29 mouse cellular contexts compared by ENCODE assay signal in genomic region chr11:26794629-26794966, GRCm38 (mm10).
DNase-seq lines count a peak whose midpoint lies in the region; ATAC-seq and TF ChIP-seq lines count a peak whose summit lies in the region.
"Had no signal": no experiment of that assay in that cellular context is flagged by ENCODE, and none has a peak within 500 bp of the region (broad histone marks: within the 10 kb centered on the region; RNA-seq: fewer than 3 reads in every experiment).

No protein-coding gene starts in this region.

- H3K4me2 ChIP-seq in forebrain, embryonic 14.5 days (ENCODE audit: low read length): no peak overlapping the region
- H3K4me2 ChIP-seq in forebrain, embryonic 13.5 days: no peak overlapping the region
- H3K4me2 ChIP-seq in hindbrain, embryonic 14.5 days (replicated peaks): no peak overlapping the region
- H3K4me2 ChIP-seq in hindbrain, postnatal 0 days (ENCODE audit: low read depth, low read length): no peak overlapping the region
- no peak overlapping the region for H3K4me2 ChIP-seq in CH12.LX (ENCODE audit: insufficient read depth, low read depth, poor library complexity, severe bottlenecking)
- H3K4me2 ChIP-seq in neural tube, embryonic 13.5 days: no peak overlapping the region
- H3K4me2 ChIP-seq: embryonic facial prominence, embryonic 13.5 days; heart, embryonic 12.5 days; heart, embryonic 15.5 days; hindbrain, embryonic 15.5 days had no signal

- DNase-seq in forebrain, embryonic 14.5 days (ENCODE audit: low spot score): no peak
- no peak for DNase-seq in hindbrain, embryonic 14.5 days (ENCODE audit: low spot score)
- no peak for DNase-seq in hindbrain, postnatal 0 days (ENCODE audit: low spot score)
- no peak for DNase-seq in CH12.LX (ENCODE audit: extremely low read depth)
- no peak for DNase-seq in spleen, postnatal 36 days (ENCODE audit: low spot score in 2 of 2)
- DNase-seq in thymus, postnatal 36 days: no peak
- DNase-seq: adrenal gland, adult 2 months; adrenal gland, postnatal 14 days; B cell, adult 2 months; cerebellum, adult 11-12 months; cerebellum, adult 8-10 months; cerebellum, postnatal 10 days; cerebellum, postnatal 36 days; embryo, embryonic 11 days; gastrocnemius, postnatal 25 days; heart, adult 18-20 months; heart, postnatal 10 days; heart, postnatal 36 days had no signal

- H3K79me2 ChIP-seq in CH12.LX (replicated peaks; ENCODE audit: control insufficient read depth, extremely low read depth, insufficient read depth, poor library complexity, severe bottlenecking): no peaks in the 10 kb centered on the region

- in situ Hi-C loops in CH12.LX (cut with MboI; ENCODE audit: low pct_ligation_motif_present, low pct_unique_long_range_greater_than_20kb, low sequenced_read_pairs): loop anchor here (25.0 kb wide), 1 partner anchor 607 kb away; no protein-coding TSS in a partner anchor

- H3K27ac ChIP-seq in forebrain, embryonic 14.5 days (ENCODE audit: low read depth, low read length): no peak overlapping the region; the same call in 1 of the 2 replicates
- H3K27ac ChIP-seq in forebrain, embryonic 13.5 days: no peak overlapping the region
- H3K27ac ChIP-seq in hindbrain, embryonic 14.5 days: no peak overlapping the region
- no peak overlapping the region for H3K27ac ChIP-seq in hindbrain, postnatal 0 days
- no peak overlapping the region for H3K27ac ChIP-seq in CH12.LX (ENCODE audit: insufficient read depth, low read depth)
- H3K27ac ChIP-seq in neural tube, embryonic 13.5 days (replicated peaks): no peak overlapping the region
- H3K27ac ChIP-seq: embryonic facial prominence, embryonic 10.5 days; embryonic facial prominence, embryonic 13.5 days; heart, embryonic 15.5 days; hindbrain, embryonic 10.5 days; hindbrain, embryonic 15.5 days had no signal

- TF ChIP-seq CTCF in hindbrain, postnatal 0 days (IDR thresholded peaks at IDR 0.05; ENCODE audit: low read depth): no peak
- no peak for TF ChIP-seq CTCF in CH12.LX (conservative IDR thresholded peaks at IDR 0.05 in 1 of 2, IDR thresholded peaks at IDR 0.05 in 1 of 2; ENCODE audit: low read depth in 2 of 2, low read length in 2 of 2)

- no peak for TF ChIP-seq RAD21 in CH12.LX (IDR thresholded peaks at IDR 0.05; ENCODE audit: low read depth, low read length)

- H3K27me3 ChIP-seq in forebrain, embryonic 14.5 days (replicated peaks; ENCODE audit: control insufficient read depth, insufficient read depth, low read length): no peaks in the 10 kb centered on the region
- H3K27me3 ChIP-seq in forebrain, embryonic 13.5 days: no peaks in the 10 kb centered on the region
- no peaks in the 10 kb centered on the region for H3K27me3 ChIP-seq in hindbrain, embryonic 14.5 days (ENCODE audit: control insufficient read depth, insufficient read depth, low read length)
- no peaks in the 10 kb centered on the region for H3K27me3 ChIP-seq in hindbrain, postnatal 0 days (ENCODE audit: insufficient read depth, low read length)
- H3K27me3 ChIP-seq in CH12.LX (replicated peaks): no peaks in the 10 kb centered on the region
- H3K27me3 ChIP-seq in neural tube, embryonic 13.5 days: no peaks in the 10 kb centered on the region
- H3K27me3 ChIP-seq: embryonic facial prominence, embryonic 13.5 days; heart, embryonic 12.5 days; heart, embryonic 15.5 days; hindbrain, embryonic 15.5 days had no signal

- no peaks in the 10 kb centered on the region for H3K9me3 ChIP-seq in forebrain, embryonic 14.5 days (replicated peaks; ENCODE audit: control insufficient read depth, low read length)
- no peaks in the 10 kb centered on the region for H3K9me3 ChIP-seq in forebrain, embryonic 13.5 days (replicated peaks)
- H3K9me3 ChIP-seq in hindbrain, embryonic 14.5 days (ENCODE audit: control insufficient read depth, low read length): no peaks in the 10 kb centered on the region
- H3K9me3 ChIP-seq in hindbrain, postnatal 0 days (ENCODE audit: low read length): no peaks in the 10 kb centered on the region
- H3K9me3 ChIP-seq in CH12.LX (replicated peaks; ENCODE audit: low read length): no peaks in the 10 kb centered on the region
- H3K9me3 ChIP-seq in neural tube, embryonic 13.5 days: no peaks in the 10 kb centered on the region
- H3K9me3 ChIP-seq: embryonic facial prominence, embryonic 10.5 days; embryonic facial prominence, embryonic 13.5 days; heart, embryonic 12.5 days; heart, embryonic 15.5 days; hindbrain, embryonic 10.5 days; hindbrain, embryonic 15.5 days had no signal

- H3K4me3 ChIP-seq in forebrain, embryonic 14.5 days (ENCODE audit: low read depth, low read length): no peak overlapping the region
- H3K4me3 ChIP-seq in forebrain, embryonic 13.5 days: no peak overlapping the region
- no peak overlapping the region for H3K4me3 ChIP-seq in hindbrain, embryonic 14.5 days (replicated peaks; ENCODE audit: low read length)
- no peak overlapping the region for H3K4me3 ChIP-seq in hindbrain, postnatal 0 days (ENCODE audit: low read length)
- H3K4me3 ChIP-seq in CH12.LX (replicated peaks in 1 of 3; ENCODE audit: low read depth in 2 of 3, low read length in 2 of 3, poor library complexity in 1 of 3): no peak overlapping the region
- no peak overlapping the region for H3K4me3 ChIP-seq in neural tube, embryonic 13.5 days
- H3K4me3 ChIP-seq: embryonic facial prominence, embryonic 10.5 days; embryonic facial prominence, embryonic 13.5 days; erythroblast, embryonic 14.5 days; heart, embryonic 12.5 days; heart, embryonic 15.5 days; hindbrain, embryonic 10.5 days; hindbrain, embryonic 15.5 days had no signal

- ATAC-seq in forebrain, embryonic 14.5 days: 0 out of 2 replicates have a peak, but pooled peaks have one; percentile 5
- no peak for ATAC-seq in forebrain, embryonic 13.5 days
- 0 out of 2 replicates have a peak, but pooled peaks have one; percentile 34 for ATAC-seq in hindbrain, embryonic 14.5 days (ENCODE audit: low FRiP score)
- no peak for ATAC-seq in hindbrain, postnatal 0 days
- ATAC-seq in neural tube, embryonic 13.5 days (ENCODE audit: low read depth): peak; percentile 76
- ATAC-seq: inflammation-experienced regulatory T-cells, adult 6 months; intestine, embryonic 16.5 days had no signal

- no peak for TF ChIP-seq EP300 in CH12.LX (IDR thresholded peaks at IDR 0.05; ENCODE audit: low read length)

- no peaks in the 10 kb centered on the region for H3K36me3 ChIP-seq in forebrain, embryonic 14.5 days (ENCODE audit: control insufficient read depth, insufficient read depth, low read length)
- no peaks in the 10 kb centered on the region for H3K36me3 ChIP-seq in forebrain, embryonic 13.5 days (ENCODE audit: poor library complexity, severe bottlenecking)
- no peaks in the 10 kb centered on the region for H3K36me3 ChIP-seq in hindbrain, embryonic 14.5 days (replicated peaks; ENCODE audit: control insufficient read depth, insufficient read depth)
- no peaks in the 10 kb centered on the region for H3K36me3 ChIP-seq in hindbrain, postnatal 0 days (ENCODE audit: insufficient read depth, low read length)
- no peaks in the 10 kb centered on the region for H3K36me3 ChIP-seq in CH12.LX (replicated peaks in 1 of 2; ENCODE audit: control insufficient read depth in 1 of 2, insufficient read depth in 1 of 2, low read length in 1 of 2)
- no peaks in the 10 kb centered on the region for H3K36me3 ChIP-seq in neural tube, embryonic 13.5 days
- H3K36me3 ChIP-seq: embryonic facial prominence, embryonic 10.5 days; embryonic facial prominence, embryonic 13.5 days; heart, embryonic 12.5 days; heart, embryonic 15.5 days; hindbrain, embryonic 10.5 days; hindbrain, embryonic 15.5 days had no signal

- WGBS in forebrain, embryonic 14.5 days: 71% methylated on average over 3 of the region's 3 CpGs
- 81% methylated on average over 3 of the region's 3 CpGs for WGBS in forebrain, embryonic 13.5 days
- WGBS in hindbrain, embryonic 14.5 days: 73% methylated on average over 3 of the region's 3 CpGs
- WGBS in hindbrain, postnatal 0 days: 69% methylated on average over 3 of the region's 3 CpGs
- whole genome bisulfite sequencing in neural tube, embryonic 13.5 days: 56% methylated on average over 3 of the region's 3 CpGs

- H3K9ac ChIP-seq in forebrain, embryonic 14.5 days (ENCODE audit: low read length): no peak overlapping the region
- H3K9ac ChIP-seq in forebrain, embryonic 13.5 days: no peak overlapping the region
- no peak overlapping the region for H3K9ac ChIP-seq in hindbrain, embryonic 14.5 days
- H3K9ac ChIP-seq in hindbrain, postnatal 0 days (replicated peaks; ENCODE audit: low read length): no peak overlapping the region
- no peak overlapping the region for H3K9ac ChIP-seq in CH12.LX (ENCODE audit: insufficient read depth, low read depth)
- no peak overlapping the region for H3K9ac ChIP-seq in neural tube, embryonic 13.5 days
- H3K9ac ChIP-seq: embryonic facial prominence, embryonic 13.5 days; heart, embryonic 12.5 days; heart, embryonic 15.5 days; hindbrain, embryonic 15.5 days had no signal

- H3K4me1 ChIP-seq in forebrain, embryonic 14.5 days (ENCODE audit: control insufficient read depth, insufficient read depth, low read length): no peaks in the 10 kb centered on the region
- H3K4me1 ChIP-seq in forebrain, embryonic 13.5 days: no peaks in the 10 kb centered on the region
- H3K4me1 ChIP-seq in hindbrain, embryonic 14.5 days (replicated peaks; ENCODE audit: control insufficient read depth, insufficient read depth, low read length): no peaks in the 10 kb centered on the region
- no peaks in the 10 kb centered on the region for H3K4me1 ChIP-seq in hindbrain, postnatal 0 days (ENCODE audit: insufficient read depth, low read length)
- H3K4me1 ChIP-seq in CH12.LX (ENCODE audit: control insufficient read depth in 1 of 2, insufficient read depth in 2 of 2): no peaks in the 10 kb centered on the region
- no peaks in the 10 kb centered on the region for H3K4me1 ChIP-seq in neural tube, embryonic 13.5 days (replicated peaks)
- H3K4me1 ChIP-seq: embryonic facial prominence, embryonic 10.5 days; embryonic facial prominence, embryonic 13.5 days; heart, embryonic 12.5 days; heart, embryonic 15.5 days; hindbrain, embryonic 10.5 days; hindbrain, embryonic 15.5 days had no signal

- no peak for TF ChIP-seq POLR2A in CH12.LX (IDR thresholded peaks at IDR 0.05; ENCODE audit: low read depth, low read length)

- dilution Hi-C loops in CH12.LX (cut with MboI; ENCODE audit: extremely low pct_ligation_motif_present, extremely low pct_unique_long_range_greater_than_20kb, low sequenced_read_pairs): no loop called here

TF ChIP-seq in CH12.LX, 34 proteins besides CTCF, POLR2A, EP300 and RAD21:
- no peak for TF ChIP-seq ELF1 (IDR thresholded peaks at IDR 0.05; ENCODE audit: low read depth, low read length)
- no peak for TF ChIP-seq IRF4 (IDR thresholded peaks at IDR 0.05; ENCODE audit: low read depth, low read length)
- no peak for TF ChIP-seq GABPA (IDR thresholded peaks at IDR 0.05; ENCODE audit: insufficient replicate concordance, low read depth, low read length)
- TF ChIP-seq HCFC1 (IDR thresholded peaks at IDR 0.05; ENCODE audit: low read depth, low read length): no peak
- TF ChIP-seq POLR2AphosphoS2 (IDR thresholded peaks at IDR 0.05; ENCODE audit: low read depth, low read length): no peak
- TF ChIP-seq ETS1 (conservative IDR thresholded peaks at IDR 0.05; ENCODE audit: low read depth, low read length): no peak
- TF ChIP-seq CHD2 (IDR thresholded peaks at IDR 0.05; ENCODE audit: low read length): no peak
- TF ChIP-seq BHLHE40 (IDR thresholded peaks at IDR 0.05; ENCODE audit: low read depth, low read length): 0 out of 2 replicates have a peak, but pooled peaks have one; percentile 15
- no peak for TF ChIP-seq MEF2A (IDR thresholded peaks at IDR 0.05; ENCODE audit: borderline replicate concordance, low read depth, low read length)

Comparison
In these comparisons a context has a peak if more than half of its experiments do, and no peak if none do; other contexts are left out.
1. ATAC-seq: peak in forebrain, embryonic 14.5 days (single experiment), hindbrain, embryonic 14.5 days (single experiment) and neural tube, embryonic 13.5 days (single experiment); none in forebrain, embryonic 13.5 days (single experiment) and hindbrain, postnatal 0 days (single experiment).